Mouse (Mus musculus) erythroblast, embryonic 14.5 days (primary cell): ENCODE data around the gene Zfp362. TPM values are rescaled to one million over a fixed set of nuclear protein-coding genes. Genes with fewer than 3 reads are reported as not detected.

Source experiments
- H3K27me3 ChIP-seq: 2 replicates; pipeline ENCODE4 v1.6.1; 2012; ENCODE audit warnings: inconsistent platforms; ENCODE audit not compliant: control insufficient read depth
- H3K36me3 ChIP-seq: 2 replicates; pipeline ENCODE4 v1.6.1; 2012; ENCODE audit warnings: mild to moderate bottlenecking, inconsistent platforms; ENCODE audit not compliant: control insufficient read depth
- H3K4me1 ChIP-seq: 2 replicates; pipeline ENCODE4 v1.6.1; 2012; ENCODE audit warnings: inconsistent platforms; ENCODE audit not compliant: control insufficient read depth
- H3K4me3 ChIP-seq: replicated peaks from 2 replicates; pipeline ENCODE3; 2012; ENCODE audit warnings: moderate library complexity, mild to moderate bottlenecking, inconsistent platforms
- H3K9me3 ChIP-seq: 2 replicates; pipeline ENCODE4 v1.6.1; 2012; ENCODE audit warnings: low read length, inconsistent platforms, mixed read lengths; ENCODE audit not compliant: control insufficient read depth
- GATA1 ChIP-seq: IDR thresholded peaks from 2 replicates; pipeline ENCODE4 v1.6.1; 2012; ENCODE audit warnings: low read length, inconsistent platforms, mixed read lengths
- TAL1 ChIP-seq: IDR thresholded peaks from 3 replicates; pipeline ENCODE4 v1.6.1; 2012; ENCODE audit warnings: low read length, inconsistent platforms, mixed read lengths
- polyA plus RNA-seq: library from polyadenylated mRNA; stranded (reverse); fragments of >175 nt; gene quantifications from 2 replicates; pipeline ENCODE4 v1.2.3, GENCODE M21; 2012

The Zfp362 gene
- polyA plus RNA-seq, 1 experiment = 6.5 TPM

DNA sequence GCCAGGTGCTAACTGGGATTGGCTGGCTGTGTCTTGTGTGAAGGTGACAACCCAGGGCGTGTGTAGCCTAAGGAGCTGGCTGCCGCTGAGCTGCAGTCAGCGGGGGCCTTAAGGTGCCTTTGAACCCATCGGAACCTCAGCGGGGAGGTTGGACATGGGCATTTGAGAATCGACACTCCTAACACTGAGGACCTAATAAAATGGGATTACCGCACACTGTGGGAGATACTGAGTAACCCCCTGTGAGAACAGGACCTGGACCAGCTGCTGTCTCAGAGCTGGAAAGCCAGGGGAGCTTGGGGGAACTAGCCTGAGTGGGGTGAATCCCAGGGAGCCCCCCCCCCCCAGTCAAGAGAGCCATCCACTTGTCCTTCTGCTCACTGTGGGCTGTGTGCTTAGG lies 52.3 kb downstream of the Zfp362 start:
- no peaks in the 10 kb centered on the region for H3K9me3 ChIP-seq
- peaks cover 1% of the 10 kb centered on the region for H3K4me1 ChIP-seq
- H3K27me3 ChIP-seq = no peaks in the 10 kb centered on the region
- no peak overlapping the region for H3K4me3 ChIP-seq
- H3K36me3 ChIP-seq = peaks cover 60% of the 10 kb centered on the region
- TF ChIP-seq TAL1 (no peak), GATA1 (no peak)

GRCm38 (mm10) chr4:128752031-128752757 lies 53.7 kb downstream of the Zfp362 start:
- H3K4me3 ChIP-seq = no peak overlapping the region
- H3K9me3 ChIP-seq = no peaks in the 10 kb centered on the region
- H3K4me1 ChIP-seq = peaks cover 3% of the 10 kb centered on the region; the same call in 1 of the 2 replicates
- no peaks in the 10 kb centered on the region for H3K27me3 ChIP-seq
- TF ChIP-seq GATA1 (no peak), TAL1 (no peak)
- peaks cover 73% of the 10 kb centered on the region for H3K36me3 ChIP-seq

GRCm38 (mm10) chr4:128751006-128751405 lies 54.8 kb downstream of the Zfp362 start:
- H3K27me3 ChIP-seq = no peaks in the 10 kb centered on the region
- H3K9me3 ChIP-seq = no peaks in the 10 kb centered on the region
- peaks cover 3% of the 10 kb centered on the region for H3K4me1 ChIP-seq
- TF ChIP-seq TAL1 (no peak), GATA1 (no peak)
- H3K4me3 ChIP-seq = no peak overlapping the region
- peaks cover 85% of the 10 kb centered on the region for H3K36me3 ChIP-seq

DNA sequence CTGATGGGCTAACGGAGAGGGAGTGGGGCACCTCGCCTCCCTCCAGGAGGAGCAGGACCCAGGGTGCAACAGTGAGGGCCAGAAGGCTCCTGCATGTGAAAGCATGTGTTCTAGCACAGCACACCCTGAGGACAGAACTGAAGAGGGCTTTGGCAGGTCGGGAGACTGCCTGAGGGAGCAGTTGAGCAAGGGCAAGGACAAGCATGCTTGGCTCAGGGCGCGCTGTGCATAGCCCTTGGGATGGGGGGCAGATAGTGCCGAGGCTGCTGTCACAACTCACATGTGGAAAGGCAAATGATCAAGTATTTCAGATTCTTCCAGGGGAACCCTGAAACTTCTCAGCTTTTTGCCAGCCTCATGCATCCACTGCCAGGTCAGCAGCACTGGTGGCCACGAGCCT lies 57.5 kb downstream of the Zfp362 start:
- H3K9me3 ChIP-seq = no peaks in the 10 kb centered on the region
- no peaks in the 10 kb centered on the region for H3K27me3 ChIP-seq
- TF ChIP-seq TAL1 = no peak
- TF ChIP-seq GATA1 = no peak
- peaks cover 10% of the 10 kb centered on the region for H3K4me1 ChIP-seq
- no peak overlapping the region for H3K4me3 ChIP-seq
- H3K36me3 ChIP-seq = peaks cover 100% of the 10 kb centered on the region

DNA sequence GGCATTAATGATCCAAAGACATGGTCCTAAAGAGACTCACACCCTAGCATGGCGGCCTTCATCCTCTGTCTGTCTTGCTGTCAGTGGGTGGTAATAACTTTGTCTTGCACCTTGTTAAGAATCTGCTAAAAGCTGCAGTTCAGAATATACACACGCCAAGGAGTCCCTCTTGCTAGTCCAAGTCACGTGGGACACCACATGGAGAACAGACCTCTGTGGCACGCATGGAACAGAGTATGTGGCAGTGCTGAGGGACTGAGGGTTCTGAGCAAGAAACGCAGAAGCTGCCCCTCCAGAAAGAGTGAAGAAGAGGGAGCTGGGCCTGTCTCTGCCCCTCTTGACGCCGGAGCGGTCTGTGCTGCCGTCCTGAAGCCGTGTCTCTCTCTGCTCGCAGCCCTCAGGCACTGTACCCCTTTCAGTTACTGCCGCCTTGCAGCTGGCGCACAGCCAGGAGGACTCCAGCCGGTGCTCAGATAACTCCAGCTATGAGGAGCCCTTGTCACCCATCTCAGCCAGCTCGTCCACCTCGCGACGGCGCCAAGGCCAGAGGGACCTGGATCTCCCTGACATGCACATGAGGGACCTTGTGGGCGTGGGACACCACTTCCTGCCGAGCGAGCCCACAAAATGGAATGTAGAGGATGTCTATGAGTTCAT lies 58.1 kb downstream of the Zfp362 start:
- no peak for TF ChIP-seq GATA1
- TF ChIP-seq TAL1 = no peak
- H3K36me3 ChIP-seq = peaks cover 99% of the 10 kb centered on the region
- H3K4me1 ChIP-seq = peaks cover 10% of the 10 kb centered on the region
- no peak overlapping the region for H3K4me3 ChIP-seq
- H3K27me3 ChIP-seq = no peaks in the 10 kb centered on the region
- H3K9me3 ChIP-seq = no peaks in the 10 kb centered on the region

DNA sequence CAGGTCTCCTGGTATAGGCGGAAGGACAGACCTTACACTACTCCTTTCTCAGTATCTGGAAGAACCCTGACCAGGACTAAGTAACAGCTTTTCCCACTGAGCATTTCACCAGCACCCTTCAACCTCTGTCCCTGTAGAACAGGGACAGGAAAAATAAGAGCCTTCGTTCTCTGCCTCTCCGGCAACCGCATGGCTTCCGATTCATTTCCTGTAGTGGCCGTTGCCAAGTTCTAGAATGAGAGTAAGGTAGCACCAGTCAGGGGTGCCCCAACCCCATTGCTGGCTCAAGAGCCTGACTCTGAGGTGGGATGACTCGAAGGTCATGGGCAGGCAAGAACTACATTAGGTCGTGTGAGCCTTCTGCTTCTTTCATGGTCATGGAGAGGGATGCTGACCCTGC lies 60.7 kb downstream of the Zfp362 start:
- Histone ChIP-seq H3K4me1 (peaks cover 12% of the 10 kb centered on the region), H3K9me3 (no peaks in the 10 kb centered on the region), H3K36me3 (peaks cover 87% of the 10 kb centered on the region), H3K4me3 (no peak overlapping the region), H3K27me3 (no peaks in the 10 kb centered on the region)
- TF ChIP-seq TAL1 = no peak
- no peak for TF ChIP-seq GATA1

DNA sequence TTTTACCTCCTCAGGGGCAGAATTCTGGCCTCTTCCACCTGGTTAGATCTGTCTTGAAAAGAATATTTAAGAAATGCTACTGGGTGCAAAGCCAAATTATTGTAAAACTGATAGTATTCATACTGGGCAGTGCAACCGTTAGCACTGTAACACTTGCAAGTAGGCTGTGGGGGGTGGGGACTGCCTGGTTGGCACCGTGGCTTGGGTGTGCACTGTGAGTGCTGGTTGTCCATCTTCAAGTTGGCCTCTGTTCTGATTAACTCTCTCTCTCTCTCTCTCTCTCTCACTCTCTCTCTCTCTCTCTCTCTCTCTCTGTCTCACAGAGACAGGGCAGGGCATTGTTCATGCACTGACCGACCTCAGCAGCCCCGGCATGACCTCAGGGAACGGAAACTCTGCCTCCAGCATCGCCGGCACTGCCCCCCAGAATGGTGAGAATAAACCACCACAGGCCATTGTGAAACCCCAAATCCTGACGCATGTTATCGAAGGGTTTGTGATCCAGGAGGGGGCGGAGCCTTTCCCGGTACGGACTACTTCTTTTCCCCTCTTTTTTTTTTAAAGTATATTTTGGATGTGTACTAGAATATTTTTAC lies 62.7 kb downstream of the Zfp362 start:
- peaks cover 12% of the 10 kb centered on the region for H3K4me1 ChIP-seq
- H3K36me3 ChIP-seq = peaks cover 71% of the 10 kb centered on the region
- TF ChIP-seq GATA1 (no peak), TAL1 (no peak)
- no peak overlapping the region for H3K4me3 ChIP-seq
- H3K9me3 ChIP-seq = no peaks in the 10 kb centered on the region
- no peaks in the 10 kb centered on the region for H3K27me3 ChIP-seq

DNA sequence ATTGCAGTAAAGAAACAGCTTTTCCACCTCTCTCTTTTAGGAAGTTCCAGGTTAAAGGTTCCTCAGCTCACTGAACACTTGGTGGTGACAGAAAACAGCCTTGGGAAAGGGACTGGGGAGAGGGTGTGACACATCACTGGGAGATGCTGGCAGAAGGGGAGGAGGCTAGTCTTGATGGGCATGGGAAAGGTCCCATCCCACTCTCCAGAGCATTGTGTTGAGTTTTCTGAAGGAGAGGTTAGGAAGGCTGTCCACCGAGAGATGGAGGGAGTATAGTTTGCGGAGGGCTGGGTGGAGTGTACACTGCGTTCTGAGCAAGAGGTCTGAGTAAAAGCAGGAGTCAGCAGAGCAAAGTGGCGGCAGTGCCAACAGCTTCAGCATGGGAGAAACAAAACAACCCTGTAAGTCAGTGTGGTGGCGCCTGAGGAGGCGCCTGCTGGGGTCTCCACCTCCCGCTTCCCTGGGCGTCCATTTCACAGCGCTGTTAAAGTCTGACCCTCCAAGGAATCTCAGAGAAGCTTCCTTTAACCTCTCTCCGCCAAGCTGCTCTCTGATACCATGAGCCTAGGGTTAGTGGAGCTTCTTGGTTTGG lies 63.4 kb downstream of the Zfp362 start:
- Histone ChIP-seq H3K36me3 (peaks cover 70% of the 10 kb centered on the region), H3K4me1 (peaks cover 12% of the 10 kb centered on the region), H3K9me3 (no peaks in the 10 kb centered on the region), H3K27me3 (no peaks in the 10 kb centered on the region), H3K4me3 (no peak overlapping the region)
- TF ChIP-seq TAL1 (no peak), GATA1 (no peak)

GRCm38 (mm10) chr4:128741906-128742305 lies 63.9 kb downstream of the Zfp362 start:
- no peaks in the 10 kb centered on the region for H3K27me3 ChIP-seq
- peaks cover 68% of the 10 kb centered on the region for H3K36me3 ChIP-seq
- TF ChIP-seq GATA1 (no peak), TAL1 (no peak)
- H3K4me3 ChIP-seq = no peak overlapping the region
- no peaks in the 10 kb centered on the region for H3K9me3 ChIP-seq
- H3K4me1 ChIP-seq = peaks cover 14% of the 10 kb centered on the region
